Mouse (Mus musculus): Measurements from ENCODE around the gene Ndufaf3.

Gene Ndufaf3

DNA sequence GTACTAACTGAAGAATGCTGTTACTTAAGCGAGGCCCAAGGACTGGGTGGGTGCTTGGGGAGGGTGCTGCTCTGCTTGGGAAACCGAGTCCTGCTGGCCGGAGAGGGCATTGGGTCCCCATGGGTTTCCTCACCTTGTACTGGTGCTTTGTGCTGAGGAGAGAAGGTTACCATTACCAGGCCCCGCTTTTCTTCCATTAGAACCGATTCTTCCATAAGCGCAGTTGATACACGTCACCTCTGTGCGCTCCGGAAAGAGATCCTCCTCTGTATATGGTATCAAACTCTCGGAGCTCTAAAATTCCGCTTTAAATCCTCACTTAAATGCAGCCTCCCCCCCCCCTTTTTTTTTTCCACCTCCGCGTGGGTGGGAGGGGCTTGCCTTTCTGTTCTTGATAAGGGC lies 49.3 kb downstream of the Ndufaf3 start:
- in situ Hi-C loops (cut with MseI, MboI), result no loop called here

- in situ Hi-C loops (cut with MseI, MboI), result no loop called here
These were observed 49.8 kb downstream of the Ndufaf3 start for GRCm38 (mm10) chr9:108517253-108517930.

DNA sequence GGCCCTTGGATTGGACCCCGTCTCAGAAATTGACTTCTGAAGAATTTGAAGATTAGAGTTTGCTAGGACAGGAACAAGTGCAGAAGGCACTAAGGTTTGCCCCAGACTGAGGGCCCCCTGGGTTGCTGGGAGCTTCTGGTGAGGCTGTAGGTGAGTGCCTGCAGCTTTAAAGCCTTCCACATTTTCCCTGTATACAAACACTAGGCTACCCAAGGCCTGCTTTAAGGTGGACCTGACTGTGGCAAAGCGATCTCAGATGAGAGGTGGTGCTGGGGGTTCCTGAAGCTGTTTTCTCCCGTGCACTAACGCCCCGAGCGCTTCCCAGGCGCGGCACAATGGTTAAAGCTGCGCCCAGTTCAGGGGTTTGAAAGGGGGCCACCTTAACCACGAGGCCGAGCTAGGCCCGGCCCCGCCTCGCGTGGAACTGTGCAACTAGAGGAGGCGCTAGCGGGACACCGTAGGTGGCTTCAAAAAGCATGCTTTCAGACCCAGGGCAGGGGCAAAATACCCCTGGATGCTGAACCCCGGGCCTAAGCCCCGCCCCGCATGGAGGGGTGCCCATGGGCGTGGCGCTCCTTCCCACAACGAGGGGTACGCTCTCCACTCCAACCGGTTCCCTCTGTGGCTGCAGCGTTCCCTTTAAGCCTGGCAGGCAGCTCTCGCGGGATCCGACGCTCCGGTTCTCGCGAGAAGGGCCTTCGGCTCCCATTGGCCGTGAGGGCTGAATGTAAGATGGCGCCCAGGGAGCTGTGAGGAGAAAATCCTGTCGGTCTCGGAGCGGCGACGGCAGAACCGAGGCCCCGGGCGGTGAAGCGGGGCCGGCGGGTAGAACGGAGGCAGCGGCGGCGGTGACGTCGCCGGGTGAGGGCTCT lies 50.6 kb downstream of the Ndufaf3 start, which contains the start of gene Qrich1:
TSS of gene Qrich1 (plus strand) at position 427 of the 872 bp plus-strand sequence.
- in situ Hi-C loops (cut with MseI, MboI), result no loop called here
